Mouse (Mus musculus) lung, adult 18-20 months (tissue): ENCODE measurements around the gene Alkbh4.
A peak's percentile ranks its signal among the peaks of the same experiment; 100 is the strongest.

Source experiments
- DNase-seq, 2 experiments: peaks; one replicate each; pipeline ENCODE4 v3.0.0; 2022; ENCODE audit warnings: mixed read lengths in 2 of 2

Alkbh4 gene

DNA sequence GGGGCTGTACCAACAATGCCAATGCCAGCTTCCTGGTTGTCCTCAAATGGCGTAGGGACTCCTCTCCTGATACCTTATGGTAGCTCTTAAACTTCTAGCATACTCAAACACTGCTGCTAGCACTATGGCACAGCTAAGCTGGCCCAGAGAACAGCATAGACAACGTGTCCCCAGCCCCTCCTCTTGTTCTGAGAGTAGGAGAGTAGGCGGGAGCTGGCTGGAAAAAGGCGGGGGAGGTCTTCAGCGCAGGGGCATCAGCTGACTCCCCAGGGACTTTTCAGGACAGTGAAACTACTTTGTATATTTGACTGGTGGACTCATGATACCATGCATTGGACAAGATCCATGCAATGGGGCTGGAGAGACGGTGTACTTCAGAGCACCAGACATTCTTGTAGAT is 46.1 kb downstream of the Alkbh4 start:
- DNase-seq: no peak

DNA sequence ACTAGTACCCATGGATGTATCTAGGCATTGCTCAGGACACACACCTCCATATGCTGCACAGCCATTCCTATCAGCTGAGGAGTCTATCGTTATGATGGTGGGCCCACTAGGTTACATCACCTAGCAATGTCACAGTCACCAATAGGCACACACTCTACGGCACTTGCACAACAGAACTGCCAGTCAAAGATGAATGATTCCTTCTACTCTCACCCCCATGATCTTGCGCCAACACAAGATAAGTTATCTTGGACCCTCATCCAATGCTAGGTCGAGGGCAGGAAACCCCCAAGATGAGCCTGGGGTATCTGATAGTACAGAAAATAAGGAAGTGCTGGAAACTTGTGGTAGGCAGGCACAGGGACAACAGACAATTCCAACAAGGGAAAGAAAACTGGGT is 46.9 kb downstream of the Alkbh4 start:
- no peak for DNase-seq

DNA sequence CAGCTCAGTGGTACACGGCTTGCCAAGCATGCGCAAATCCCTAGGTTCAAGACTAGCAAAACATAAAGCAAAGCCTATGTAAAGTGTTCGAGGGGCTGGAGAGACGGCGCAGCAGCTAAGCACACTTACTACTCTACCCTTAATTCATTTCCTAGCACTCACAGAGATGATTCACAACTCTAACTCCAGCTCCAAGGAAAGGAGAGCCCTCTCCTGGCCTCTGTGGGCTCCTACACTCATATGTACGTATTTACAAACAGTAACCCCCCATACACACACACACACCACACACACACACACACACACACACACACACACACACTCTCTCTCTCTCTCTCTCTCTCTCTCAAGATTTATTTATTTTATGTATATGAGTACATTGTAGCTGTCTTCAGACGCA is 47.8 kb downstream of the Alkbh4 start:
- no peak for DNase-seq

DNA sequence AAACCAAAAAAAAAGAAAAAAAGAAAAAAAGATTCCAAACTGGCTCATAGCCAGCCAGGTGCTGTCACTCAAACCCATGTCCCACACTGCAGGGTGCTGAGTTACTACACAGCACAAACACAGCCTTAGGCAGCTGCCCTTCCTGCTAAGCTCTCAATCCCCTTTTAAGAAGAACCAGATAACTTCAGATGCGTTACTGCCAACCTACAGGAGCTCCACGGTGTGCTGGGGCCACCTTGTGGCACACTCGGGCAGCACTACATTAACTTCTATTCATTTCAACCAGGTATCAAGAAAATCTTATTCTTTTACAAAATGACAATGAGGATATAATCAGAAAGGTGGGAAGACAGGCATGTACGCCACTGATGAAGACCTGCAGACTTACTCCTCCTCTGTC is 50.8 kb downstream of the Alkbh4 start:
- peak; percentile 61 to 67 for DNase-seq
